In genomic region chr1:119891865-119892264, GRCm38 (mm10) we compare ENCODE assay signal across 27 mouse cellular contexts. TPM values are rescaled to one million over a fixed set of nuclear protein-coding genes. Genes with fewer than 3 reads are reported as not detected.
A peak's percentile ranks its signal among the peaks of the same experiment; 100 is the strongest.
DNase-seq lines count a peak whose midpoint lies in the region; ATAC-seq and TF ChIP-seq lines count a peak whose summit lies in the region.
"Had no signal": no experiment of that assay in that cellular context is flagged by ENCODE, and none has a peak within 500 bp of the region (broad histone marks: within the 10 kb centered on the region; RNA-seq: fewer than 3 reads in every experiment).

No protein-coding gene starts in this region.

- no peak for TF ChIP-seq POLR2A in cerebellum, adult 2 months (IDR thresholded peaks at IDR 0.05; ENCODE audit: borderline replicate concordance, insufficient read depth, low read length)

- no peak for TF ChIP-seq CTCF in cerebellum, adult 2 months (IDR thresholded peaks at IDR 0.05; ENCODE audit: borderline replicate concordance, insufficient read depth, low read depth, low read length)

- no peak overlapping the region for H3K27ac ChIP-seq in hindbrain, embryonic 15.5 days (replicated peaks)
- H3K27ac ChIP-seq in hindbrain, embryonic 14.5 days: no peak overlapping the region
- H3K27ac ChIP-seq in cerebellum, adult 2 months (ENCODE audit: insufficient read depth, low read length): no peak overlapping the region
- H3K27ac ChIP-seq: embryonic facial prominence, embryonic 12.5 days; hindbrain, embryonic 12.5 days; intestine, embryonic 15.5 days; kidney, postnatal 0 days; limb, embryonic 13.5 days; midbrain, embryonic 13.5 days; neural tube, embryonic 13.5 days had no signal

- H3K4me1 ChIP-seq in hindbrain, embryonic 15.5 days (replicated peaks): 0 out of 2 replicates have a peak, but pooled peaks cover 8% of the 10 kb centered on the region
- H3K4me1 ChIP-seq in hindbrain, embryonic 14.5 days (replicated peaks; ENCODE audit: control insufficient read depth, insufficient read depth, low read length): no peaks in the 10 kb centered on the region
- H3K4me1 ChIP-seq in cerebellum, adult 2 months (ENCODE audit: control insufficient read depth, insufficient read depth, low read length): peaks cover 24% of the 10 kb centered on the region
- H3K4me1 ChIP-seq: intestine, embryonic 15.5 days had no signal

- H3K27me3 ChIP-seq in hindbrain, embryonic 15.5 days: no peaks in the 10 kb centered on the region
- H3K27me3 ChIP-seq in hindbrain, embryonic 14.5 days (ENCODE audit: control insufficient read depth, insufficient read depth, low read length): no peaks in the 10 kb centered on the region
- no peaks in the 10 kb centered on the region for H3K27me3 ChIP-seq in cerebellum, adult 2 months (ENCODE audit: control insufficient read depth, insufficient read depth, low read length)
- H3K27me3 ChIP-seq: embryonic facial prominence, embryonic 12.5 days; hindbrain, embryonic 12.5 days; intestine, embryonic 15.5 days; limb, embryonic 13.5 days; midbrain, embryonic 13.5 days; neural tube, embryonic 13.5 days had no signal

- 62% methylated on average over 4 of the region's 4 CpGs for WGBS in hindbrain, embryonic 15.5 days
- 67% methylated on average over 4 of the region's 4 CpGs for WGBS in hindbrain, embryonic 14.5 days
- 12% methylated on average over 4 of the region's 4 CpGs for WGBS in cerebellum, adult 2 months

- H3K4me3 ChIP-seq in hindbrain, embryonic 15.5 days: no peak overlapping the region
- H3K4me3 ChIP-seq in hindbrain, embryonic 14.5 days (replicated peaks; ENCODE audit: low read length): no peak overlapping the region
- H3K4me3 ChIP-seq in cerebellum, adult 2 months (replicated peaks; ENCODE audit: insufficient read depth, low read depth, low read length): no peak overlapping the region
- H3K4me3 ChIP-seq: embryonic facial prominence, embryonic 12.5 days; hindbrain, embryonic 12.5 days; intestine, embryonic 15.5 days; limb, embryonic 13.5 days; megakaryocyte, embryonic 14.5 days; midbrain, embryonic 13.5 days; neural tube, embryonic 13.5 days had no signal

- H3K4me2 ChIP-seq in hindbrain, embryonic 15.5 days: no peak overlapping the region
- H3K4me2 ChIP-seq in hindbrain, embryonic 14.5 days (replicated peaks): no peak overlapping the region
- H3K4me2 ChIP-seq: embryonic facial prominence, embryonic 12.5 days; hindbrain, embryonic 12.5 days; intestine, embryonic 15.5 days; limb, embryonic 13.5 days; liver, embryonic 11.5 days; midbrain, embryonic 13.5 days; neural tube, embryonic 13.5 days had no signal

- ATAC-seq in hindbrain, embryonic 15.5 days (ENCODE audit: low FRiP score, low read depth): 0 out of 2 replicates have a peak, but pooled peaks have one; percentile 31
- no peak for ATAC-seq in hindbrain, embryonic 14.5 days (ENCODE audit: low FRiP score)
- ATAC-seq: intestine, embryonic 15.5 days; lung, postnatal 0 days; midbrain, embryonic 13.5 days had no signal

- no peak overlapping the region for H3K9ac ChIP-seq in hindbrain, embryonic 15.5 days
- H3K9ac ChIP-seq in hindbrain, embryonic 14.5 days: no peak overlapping the region
- H3K9ac ChIP-seq: embryonic facial prominence, embryonic 12.5 days; hindbrain, embryonic 12.5 days; intestine, embryonic 15.5 days; limb, embryonic 13.5 days; midbrain, embryonic 13.5 days; neural tube, embryonic 13.5 days had no signal

- H3K9me3 ChIP-seq in hindbrain, embryonic 15.5 days: no peaks in the 10 kb centered on the region
- no peaks in the 10 kb centered on the region for H3K9me3 ChIP-seq in hindbrain, embryonic 14.5 days (ENCODE audit: control insufficient read depth, low read length)
- H3K9me3 ChIP-seq: embryonic facial prominence, embryonic 12.5 days; hindbrain, embryonic 12.5 days; intestine, embryonic 15.5 days; limb, embryonic 13.5 days; megakaryocyte, embryonic 14.5 days; midbrain, embryonic 13.5 days; neural tube, embryonic 13.5 days had no signal

- no peaks in the 10 kb centered on the region for H3K36me3 ChIP-seq in hindbrain, embryonic 15.5 days
- H3K36me3 ChIP-seq in hindbrain, embryonic 14.5 days (replicated peaks; ENCODE audit: control insufficient read depth, insufficient read depth): no peaks in the 10 kb centered on the region
- H3K36me3 ChIP-seq: embryonic facial prominence, embryonic 12.5 days; hindbrain, embryonic 12.5 days; intestine, embryonic 15.5 days; limb, embryonic 13.5 days; midbrain, embryonic 13.5 days; neural tube, embryonic 13.5 days had no signal

- DNase-seq in hindbrain, embryonic 14.5 days (ENCODE audit: low spot score): no peak
- DNase-seq in brain, adult 2 months (ENCODE audit: low read depth, low spot score): peak; percentile 66
- peak; percentile 45 to 66 for DNase-seq in cerebellum, adult 2 months
- peak; percentile 54 to 59 for DNase-seq in cerebellum, postnatal 14 days
- DNase-seq in layer of hippocampus, postnatal 10 days (ENCODE audit: low spot score in 2 of 2): no peak
- no peak for DNase-seq in gastrocnemius, postnatal 4 days (ENCODE audit: low spot score in 2 of 2)
- DNase-seq: B cell, adult 2 months; embryo, embryonic 11 days; gastrocnemius, postnatal 10 days; heart, postnatal 14 days; kidney, adult 8-10 months; kidney, postnatal 4 days; lung, adult 18-20 months; lung, postnatal 4 days; thymus, adult 2 months; thymus, postnatal 4 days had no signal

RNA-seq across cellular contexts. Expression of gene Tmem177, which starts 21.1 kb away (rescaled TPM):
- polyA plus RNA-seq in hindbrain, embryonic 15.5 days (2015; fragmentation: Nextera tagmentation; extraction: Ambion mirVana): 7.6 and 8.5 TPM in 2 replicates
- polyA plus RNA-seq in hindbrain, embryonic 14.5 days (2014; fragmentation: Nextera tagmentation; extraction: Ambion mirVana): 6.7 and 7.3 TPM in 2 replicates
- polyA plus RNA-seq in cerebellum, adult 2 months (2012; rRNA removed): 7.4 and 7.5 TPM in 2 replicates
- total RNA-seq in layer of hippocampus, postnatal 10 days (2021): 1 to 10 TPM; 6.7 TPM
- 1 to 10 TPM; 4.4 to 5.2 TPM for total RNA-seq in gastrocnemius, postnatal 4 days (2021)

RNA-seq across cellular contexts. Expression of gene Ptpn4, which starts 54.5 kb away (rescaled TPM):
- 10.0 and 10.9 TPM in 2 replicates for polyA plus RNA-seq in hindbrain, embryonic 15.5 days (2015; fragmentation: Nextera tagmentation; extraction: Ambion mirVana)
- polyA plus RNA-seq in hindbrain, embryonic 14.5 days (2014; fragmentation: Nextera tagmentation; extraction: Ambion mirVana): 19.9 and 22.3 TPM in 2 replicates
- 25.6 and 29.7 TPM in 2 replicates for polyA plus RNA-seq in cerebellum, adult 2 months (2012; rRNA removed)
- total RNA-seq in layer of hippocampus, postnatal 10 days (2021): 10 to 100 TPM; 43.8 to 43.9 TPM
- 10 to 100 TPM; 16.3 to 28.9 TPM for total RNA-seq in gastrocnemius, postnatal 4 days (2021)

Comparison
In these comparisons a context has a peak if more than half of its experiments do, and no peak if none do; other contexts are left out.
1. DNase-seq: peak in brain, adult 2 months (single experiment), cerebellum, adult 2 months (2 of 2) and cerebellum, postnatal 14 days (2 of 2); none in hindbrain, embryonic 14.5 days (single experiment), layer of hippocampus, postnatal 10 days (0 of 2) and gastrocnemius, postnatal 4 days (0 of 2).